Mouse (Mus musculus) heart, adult 2 months (tissue): ENCODE results near the gene Scarb1. TPM values are rescaled to one million over a fixed set of nuclear protein-coding genes. Genes with fewer than 3 reads are reported as not detected.

Experiments used
- DNase-seq, 2 experiments: peaks; one replicate each; pipeline ENCODE4 v3.0.0; 2021
- H3K27ac ChIP-seq: fragments of 200-600 bp; 2 replicates; pipeline ENCODE4 v1.8.1; 2022
- H3K27me3 ChIP-seq: fragments of 200-500 bp; 2 replicates; pipeline ENCODE4 v1.6.1; 2012; ENCODE audit warnings: mild to moderate bottlenecking, low read length, inconsistent platforms, mixed read lengths; ENCODE audit not compliant: control insufficient read depth, insufficient read depth
- H3K36me3 ChIP-seq: fragments of 200-500 bp; 2 replicates; pipeline ENCODE4 v1.6.1; 2012; ENCODE audit warnings: low read length, inconsistent platforms; ENCODE audit not compliant: control insufficient read depth, insufficient read depth
- H3K4me1 ChIP-seq: fragments of 200-500 bp; 2 replicates; pipeline ENCODE4 v1.6.1; 2011; ENCODE audit warnings: low read length; ENCODE audit not compliant: control insufficient read depth, insufficient read depth
- H3K4me3 ChIP-seq: fragments of 200-600 bp; 2 replicates; pipeline ENCODE4 v1.8.1; 2022
- H3K79me2 ChIP-seq: fragments of 200-500 bp; replicated peaks from 2 replicates; pipeline ENCODE4 v1.6.1; 2012; ENCODE audit warnings: mild to moderate bottlenecking, inconsistent platforms, low read length, moderate library complexity, mixed read lengths; ENCODE audit not compliant: control insufficient read depth, insufficient read depth
- H3K9ac ChIP-seq: fragments of 200-500 bp; 2 replicates; pipeline ENCODE4 v1.6.1; 2012; ENCODE audit warnings: low read depth, mild to moderate bottlenecking, control low read depth, inconsistent platforms, low read length, mixed read lengths
- CTCF ChIP-seq: fragments of 200-600 bp; IDR thresholded peaks from 2 replicates; pipeline ENCODE4 v1.8.1; 2022; ENCODE audit warnings: antibody characterized with exemption, mild to moderate bottlenecking, moderate library complexity
- EP300 ChIP-seq: fragments of 200-500 bp; IDR thresholded peaks from 2 replicates; pipeline ENCODE4 v1.6.1; 2011; ENCODE audit warnings: low read depth, low read length, control low read depth; ENCODE audit not compliant: insufficient read depth
- POLR2A ChIP-seq: fragments of 200-500 bp; IDR thresholded peaks from 2 replicates; pipeline ENCODE4 v1.6.1; 2011; ENCODE audit warnings: mild to moderate bottlenecking, low read depth, low read length, control low read depth; ENCODE audit not compliant: insufficient read depth
- WGBS: fragments of 180-500 bp; shearing (Covaris S2); methylation state at CpG from one replicate; pipeline ENCODE4 v1.1.7; 2018; 5-methylcytosine and 5-hydroxymethylcytosine counted together
- intact Hi-C: fragments of 180-260 bp; cut with DNase I; formaldehyde crosslinking; loops from one replicate; pipeline ENCODE4 v1.15.1; 2025
- polyA plus RNA-seq: library from polyadenylated mRNA; depleted of rRNA; stranded (reverse); fragments of >200 nt; gene quantifications from 2 replicates; pipeline ENCODE4 v1.2.3, GENCODE M21; 2012
- total RNA-seq, 2 experiments: library from RNA; stranded (reverse); gene quantifications; 2 replicates each; pipeline ENCODE4 v1.2.3; 2021

The Scarb1 gene
- total and polyA plus RNA-seq, 3 experiments, result 23.6 to 55.5 (median 27.8) TPM

GRCm38 (mm10) chr5:125271531-125272203, 69.2 kb downstream of the Scarb1 start:
- H3K4me1 ChIP-seq, result peaks cover 12% of the 10 kb centered on the region

GRCm38 (mm10) chr5:125270587-125271130, 70.2 kb downstream of the Scarb1 start:
- intact Hi-C loops, result loop anchor here (1.0 to 5.0 kb wide), 3 partner anchors 72 to 370 kb away; partner anchors contain the start of gene Scarb1
- Histone ChIP-seq H3K79me2 (no peaks in the 10 kb centered on the region), H3K36me3 (no peaks in the 10 kb centered on the region), H3K27me3 (no peaks in the 10 kb centered on the region), H3K4me3 (no peak overlapping the region), H3K27ac (no peak overlapping the region), H3K4me1 (peaks cover 15% of the 10 kb centered on the region), H3K9ac (no peak overlapping the region)
- peak; percentile 98 for TF ChIP-seq CTCF
- TF ChIP-seq EP300, result peak; percentile 43; the same call in 1 of the 2 replicates
- TF ChIP-seq POLR2A, result no peak
- peak; percentile 60 to 75 for DNase-seq
- 13% methylated on average over 12 of the region's 12 CpGs for WGBS

More at GRCm38 (mm10) chr5:125271531-125272203, 69.2 kb downstream of the Scarb1 start:
- Histone ChIP-seq H3K9ac (no peak overlapping the region), H3K27me3 (no peaks in the 10 kb centered on the region), H3K36me3 (no peaks in the 10 kb centered on the region), H3K79me2 (no peaks in the 10 kb centered on the region), H3K27ac (no peak overlapping the region), H3K4me3 (no peak overlapping the region)
- peak; percentile 97 for TF ChIP-seq CTCF
- peak; percentile 78 for TF ChIP-seq EP300
- TF ChIP-seq POLR2A, result no peak
- 10% methylated on average over 15 of the region's 15 CpGs for WGBS
- DNase-seq, result peak; percentile 84
- intact Hi-C loops, result loop anchor here (2.0 to 5.0 kb wide), 2 partner anchors 71 to 363 kb away; partner anchors contain the start of gene Scarb1

GRCm38 (mm10) chr5:125269836-125270235, 71.1 kb downstream of the Scarb1 start:
- no peak for TF ChIP-seq POLR2A
- TF ChIP-seq EP300, result no peak
- TF ChIP-seq CTCF, result peak; percentile 42
- Histone ChIP-seq H3K4me1 (peaks cover 20% of the 10 kb centered on the region), H3K27ac (no peak overlapping the region), H3K9ac (no peak overlapping the region), H3K79me2 (no peaks in the 10 kb centered on the region), H3K4me3 (no peak overlapping the region), H3K27me3 (no peaks in the 10 kb centered on the region), H3K36me3 (no peaks in the 10 kb centered on the region)
- WGBS, result 90% methylated on average over 7 of the region's 7 CpGs
- intact Hi-C loops, result loop anchor here (1.0 to 5.0 kb wide), 7 partner anchors 72 to 370 kb away; partner anchors contain the start of genes Ncor2 and Scarb1
- DNase-seq, result no peak

- Histone ChIP-seq H3K9ac (no peak overlapping the region), H3K27me3 (no peaks in the 10 kb centered on the region), H3K36me3 (no peaks in the 10 kb centered on the region), H3K4me1 (peaks cover 20% of the 10 kb centered on the region), H3K27ac (no peak overlapping the region), H3K4me3 (no peak overlapping the region), H3K79me2 (no peaks in the 10 kb centered on the region)
- DNase-seq, result no peak
- WGBS, result 87% methylated on average over 8 of the region's 8 CpGs
- TF ChIP-seq POLR2A, result no peak
- no peak for TF ChIP-seq EP300
- no peak for TF ChIP-seq CTCF
- intact Hi-C loops, result loop anchor here (2.0 to 5.0 kb wide), 4 partner anchors 92 to 247 kb away; partner anchors contain the start of gene Ncor2
Observed at GRCm38 (mm10) chr5:125269399-125269798, 71.5 kb downstream of the Scarb1 start.

GRCm38 (mm10) chr5:125268033-125268765, 72.7 kb downstream of the Scarb1 start:
- TF ChIP-seq POLR2A, result no peak
- TF ChIP-seq CTCF, result 0 out of 2 replicates have a peak, but pooled peaks have one; percentile 97
- peak; percentile 89 for TF ChIP-seq EP300
- Histone ChIP-seq H3K27me3 (no peaks in the 10 kb centered on the region), H3K36me3 (no peaks in the 10 kb centered on the region), H3K79me2 (no peaks in the 10 kb centered on the region), H3K9ac (no peak overlapping the region), H3K27ac (peak overlapping the region; percentile 80), H3K4me3 (no peak overlapping the region; the same call in 1 of the 2 replicates), H3K4me1 (peaks cover 17% of the 10 kb centered on the region)
- 15% methylated on average over 10 of the region's 10 CpGs for WGBS
- intact Hi-C loops, result loop anchor here (2.0 to 5.0 kb wide), 4 partner anchors 91 to 246 kb away; partner anchors contain the start of gene Ncor2
- peak; percentile 77 to 88 for DNase-seq
